Mouse (Mus musculus) right cerebral cortex, adult 18-20 months (tissue): Measurements from ENCODE around the gene Pear1.

Experiments
- DNase-seq: peaks from one replicate; pipeline ENCODE4 v3.0.0; 2022; ENCODE audit warnings: mixed read lengths

Gene Pear1

GRCm38 (mm10) chr3:87809322-87809962, 14.7 kb downstream of the Pear1 start:
- DNase-seq = no peak

GRCm38 (mm10) chr3:87804038-87804677, 19.9 kb downstream of the Pear1 start:
- DNase-seq = no peak

- DNase-seq = no peak
These were observed 22.4 kb downstream of the Pear1 start for GRCm38 (mm10) chr3:87801681-87802080.

- no peak for DNase-seq
These were observed 27.3 kb downstream of the Pear1 start, which contains the start of gene Insrr for GRCm38 (mm10) chr3:87796736-87797334. TSS of gene Insrr (plus strand) at chr3:87796951.

GRCm38 (mm10) chr3:87795336-87796277, 28.5 kb downstream of the Pear1 start:
- peak; percentile 26 for DNase-seq

- DNase-seq = no peak
These were observed 29.2 kb downstream of the Pear1 start, which contains the start of gene Ntrk1 for GRCm38 (mm10) chr3:87794922-87795325. TSS of gene Ntrk1 (minus strand) at chr3:87795162.

- DNase-seq = no peak
These were observed 34.3 kb downstream of the Pear1 start for GRCm38 (mm10) chr3:87789768-87790167.

GRCm38 (mm10) chr3:87789248-87789647, 34.9 kb downstream of the Pear1 start:
- no peak for DNase-seq

GRCm38 (mm10) chr3:87785626-87786214, 38.4 kb downstream of the Pear1 start:
- DNase-seq = no peak

GRCm38 (mm10) chr3:87785156-87785555, 39.0 kb downstream of the Pear1 start:
- no peak for DNase-seq

GRCm38 (mm10) chr3:87783282-87784023, 40.7 kb downstream of the Pear1 start:
- no peak for DNase-seq

GRCm38 (mm10) chr3:87779086-87779485, 45.0 kb downstream of the Pear1 start:
- DNase-seq = no peak

GRCm38 (mm10) chr3:87778283-87778682, 45.8 kb downstream of the Pear1 start:
- DNase-seq = no peak

GRCm38 (mm10) chr3:87771088-87771487, 53.0 kb downstream of the Pear1 start:
- DNase-seq = no peak

GRCm38 (mm10) chr3:87770280-87770679, 53.8 kb downstream of the Pear1 start:
- peak; percentile 24 for DNase-seq

GRCm38 (mm10) chr3:87769506-87769905, 54.6 kb downstream of the Pear1 start:
- no peak for DNase-seq

GRCm38 (mm10) chr3:87768844-87769243, 55.3 kb downstream of the Pear1 start:
- peak; percentile 32 for DNase-seq

GRCm38 (mm10) chr3:87768431-87768830, 55.7 kb downstream of the Pear1 start:
- no peak for DNase-seq

GRCm38 (mm10) chr3:87767764-87768163, 56.3 kb downstream of the Pear1 start:
- DNase-seq = no peak

GRCm38 (mm10) chr3:87766284-87766667, 57.8 kb downstream of the Pear1 start:
- no peak for DNase-seq

GRCm38 (mm10) chr3:87765631-87766283, 58.3 kb downstream of the Pear1 start:
- DNase-seq = no peak
